Mouse (Mus musculus) heart, embryonic 16.5 days (tissue): Measurements from ENCODE around the gene Hectd4. TPM values are rescaled to one million over a fixed set of nuclear protein-coding genes. Genes with fewer than 3 reads are reported as not detected.

Experiments used
- ATAC-seq: fragments of 200-750 bp; cut with Nextera tagmentation; replicated peaks from 2 replicates; pipeline ENCODE4 v1.8.0; 2017; ENCODE audit warnings: moderate number of reproducible peaks; ENCODE audit not compliant: insufficient read depth, low FRiP score; ENCODE audit errors: extremely low read depth
- H3K27ac ChIP-seq: fragments of 300-500 bp; sonication (generic); 2 replicates; pipeline ENCODE4 v1.5.1; 2014; ENCODE audit warnings: mild to moderate bottlenecking, low read length, control low read depth, moderate library complexity
- H3K27me3 ChIP-seq: fragments of 300-500 bp; sonication (generic); 2 replicates; pipeline ENCODE4 v1.6.1; 2014; ENCODE audit warnings: low read length, mixed read lengths; ENCODE audit not compliant: control insufficient read depth, insufficient read depth
- H3K36me3 ChIP-seq: fragments of 300-500 bp; sonication (generic); 2 replicates; pipeline ENCODE4 v1.6.1; 2014; ENCODE audit not compliant: control insufficient read depth, insufficient read depth
- H3K4me1 ChIP-seq: fragments of 300-500 bp; sonication (generic); 2 replicates; pipeline ENCODE4 v1.6.1; 2014; ENCODE audit warnings: low read length, mixed read lengths; ENCODE audit not compliant: control insufficient read depth, insufficient read depth
- H3K4me2 ChIP-seq: fragments of 300-500 bp; sonication (generic); 2 replicates; pipeline ENCODE4 v1.6.1; 2014; ENCODE audit warnings: low read depth, mild to moderate bottlenecking, control low read depth, low read length
- H3K4me3 ChIP-seq: fragments of 300-500 bp; sonication (generic); 2 replicates; pipeline ENCODE4 v1.5.1; 2014; ENCODE audit warnings: mild to moderate bottlenecking, control low read depth, low read length
- H3K9ac ChIP-seq: fragments of 300-500 bp; sonication (generic); 2 replicates; pipeline ENCODE4 v1.6.1; 2014; ENCODE audit warnings: low read length, control low read depth
- H3K9me3 ChIP-seq: fragments of 300-500 bp; sonication (generic); replicated peaks from 2 replicates; pipeline ENCODE4 v1.6.1; 2016; ENCODE audit warnings: low read length; ENCODE audit not compliant: control insufficient read depth
- WGBS: fragments of 180-500 bp; shearing (Covaris S2); extraction: QIAGEN DNeasy Blood & Tissue Kit; methylation state at CpG from one replicate; pipeline ENCODE4 v1.1.7; 2014; 5-methylcytosine and 5-hydroxymethylcytosine counted together
- polyA plus RNA-seq: library from polyadenylated mRNA; unstranded; fragments of >200 nt; fragmentation: Nextera tagmentation; extraction: Ambion mirVana; gene quantifications from 2 replicates; pipeline ENCODE4 v1.2.1, GENCODE M21; 2015

The Hectd4 gene
- polyA plus RNA-seq, 1 experiment from 2014 or later: 2.6 TPM

GRCm38 (mm10) chr5:121393402-121393801, 173.4 kb downstream of the Hectd4 start:
- WGBS: 73% methylated on average over 3 of the region's 3 CpGs
- Histone ChIP-seq H3K4me2 (no peak overlapping the region), H3K9ac (no peak overlapping the region), H3K4me1 (peaks cover 5% of the 10 kb centered on the region; the same call in 1 of the 2 replicates), H3K27ac (no peak overlapping the region), H3K27me3 (no peaks in the 10 kb centered on the region), H3K9me3 (peaks cover 3% of the 10 kb centered on the region; the same call in 1 of the 2 replicates), H3K36me3 (no peaks in the 10 kb centered on the region), H3K4me3 (no peak overlapping the region)
- no peak for ATAC-seq

- Histone ChIP-seq H3K27me3 (no peaks in the 10 kb centered on the region), H3K4me3 (no peak overlapping the region), H3K36me3 (no peaks in the 10 kb centered on the region), H3K9me3 (peaks cover 3% of the 10 kb centered on the region; the same call in 1 of the 2 replicates), H3K4me2 (no peak overlapping the region), H3K9ac (no peak overlapping the region), H3K4me1 (peaks cover 19% of the 10 kb centered on the region), H3K27ac (no peak overlapping the region)
- ATAC-seq: no peak
- WGBS: 74% methylated on average over 5 of the region's 5 CpGs
These were observed 175.6 kb downstream of the Hectd4 start for GRCm38 (mm10) chr5:121395621-121396020.

GRCm38 (mm10) chr5:121397187-121398145, 177.4 kb downstream of the Hectd4 start, which contains the start of gene Naa25:
Gene Naa25 (plus strand): TSS chr5:121397936.
- Histone ChIP-seq H3K36me3 (no peaks in the 10 kb centered on the region), H3K27ac (peak within 1 kb of the TSS; percentile 74), H3K27me3 (no peaks in the 10 kb centered on the region), H3K4me3 (peak within 1 kb of the TSS; percentile 88), H3K4me1 (peaks cover 19% of the 10 kb centered on the region), H3K9ac (peak within 1 kb of the TSS; percentile 86), H3K9me3 (peaks cover 3% of the 10 kb centered on the region; the same call in 1 of the 2 replicates), H3K4me2 (peak within 1 kb of the TSS; percentile 80)
- peak; percentile 98 for ATAC-seq
- 8% methylated on average over 53 of the region's 53 CpGs for WGBS

GRCm38 (mm10) chr5:121398146-121398964, 178.3 kb downstream of the Hectd4 start:
- H3K9ac ChIP-seq: peak overlapping the region; percentile 86
- H3K4me3 ChIP-seq: peak overlapping the region; percentile 88
- peak; percentile 70 for ATAC-seq
- WGBS: under 1% methylated on average over 67 of the region's 67 CpGs
- H3K27ac ChIP-seq: peak overlapping the region; percentile 44
- H3K9me3 ChIP-seq: peaks cover 3% of the 10 kb centered on the region; the same call in 1 of the 2 replicates
- H3K4me1 ChIP-seq: peaks cover 19% of the 10 kb centered on the region
- no peaks in the 10 kb centered on the region for H3K36me3 ChIP-seq
- peak overlapping the region; percentile 80 for H3K4me2 ChIP-seq
- H3K27me3 ChIP-seq: no peaks in the 10 kb centered on the region

- H3K4me1 ChIP-seq: peaks cover 21% of the 10 kb centered on the region
- H3K9me3 ChIP-seq: peaks cover 3% of the 10 kb centered on the region; the same call in 1 of the 2 replicates
- no peak overlapping the region for H3K27ac ChIP-seq
- H3K4me3 ChIP-seq: peak overlapping the region; percentile 88
- no peak for ATAC-seq
- no peaks in the 10 kb centered on the region for H3K36me3 ChIP-seq
- no peaks in the 10 kb centered on the region for H3K27me3 ChIP-seq
- peak overlapping the region; percentile 86 for H3K9ac ChIP-seq
- H3K4me2 ChIP-seq: peak overlapping the region; percentile 80
- WGBS: 43% methylated on average over 9 of the region's 9 CpGs
These were observed 179.0 kb downstream of the Hectd4 start for GRCm38 (mm10) chr5:121398965-121399462.

- Histone ChIP-seq H3K4me1 (peaks cover 23% of the 10 kb centered on the region), H3K9me3 (0 out of 2 replicates have a peak, but pooled peaks cover under 1% of the 10 kb centered on the region), H3K4me2 (no peak overlapping the region; the same call in 1 of the 2 replicates), H3K36me3 (no peaks in the 10 kb centered on the region), H3K27ac (no peak overlapping the region), H3K27me3 (no peaks in the 10 kb centered on the region), H3K9ac (no peak overlapping the region), H3K4me3 (no peak overlapping the region)
- 84% methylated on average over 5 of the region's 5 CpGs for WGBS
- no peak for ATAC-seq
These were observed 179.5 kb downstream of the Hectd4 start for GRCm38 (mm10) chr5:121399540-121399939.

GRCm38 (mm10) chr5:121400064-121400463, 180.0 kb downstream of the Hectd4 start:
- peaks cover 23% of the 10 kb centered on the region for H3K4me1 ChIP-seq
- no peaks in the 10 kb centered on the region for H3K9me3 ChIP-seq
- H3K4me2 ChIP-seq: no peak overlapping the region
- H3K4me3 ChIP-seq: no peak overlapping the region
- H3K9ac ChIP-seq: no peak overlapping the region
- WGBS: 52% methylated on average over 5 of the region's 5 CpGs
- H3K27ac ChIP-seq: no peak overlapping the region
- no peak for ATAC-seq
- no peaks in the 10 kb centered on the region for H3K36me3 ChIP-seq
- no peaks in the 10 kb centered on the region for H3K27me3 ChIP-seq

- H3K4me2 ChIP-seq: no peak overlapping the region
- WGBS: 75% methylated on average over 5 of the region's 5 CpGs
- H3K27me3 ChIP-seq: no peaks in the 10 kb centered on the region
- no peak overlapping the region for H3K9ac ChIP-seq
- H3K4me3 ChIP-seq: no peak overlapping the region
- H3K36me3 ChIP-seq: no peaks in the 10 kb centered on the region
- H3K27ac ChIP-seq: no peak overlapping the region
- H3K4me1 ChIP-seq: peaks cover 23% of the 10 kb centered on the region
- ATAC-seq: no peak
- H3K9me3 ChIP-seq: no peaks in the 10 kb centered on the region
These were observed 180.8 kb downstream of the Hectd4 start for GRCm38 (mm10) chr5:121400849-121401248.
